Mouse (Mus musculus) brain, adult 2 months (tissue): Measurements from ENCODE around the gene 4930435E12Rik.

Experiments used
- DNase-seq: peaks from one replicate; pipeline ENCODE4 v3.0.0; 2011; ENCODE audit warnings: low read depth, low spot score

Gene 4930435E12Rik

DNA sequence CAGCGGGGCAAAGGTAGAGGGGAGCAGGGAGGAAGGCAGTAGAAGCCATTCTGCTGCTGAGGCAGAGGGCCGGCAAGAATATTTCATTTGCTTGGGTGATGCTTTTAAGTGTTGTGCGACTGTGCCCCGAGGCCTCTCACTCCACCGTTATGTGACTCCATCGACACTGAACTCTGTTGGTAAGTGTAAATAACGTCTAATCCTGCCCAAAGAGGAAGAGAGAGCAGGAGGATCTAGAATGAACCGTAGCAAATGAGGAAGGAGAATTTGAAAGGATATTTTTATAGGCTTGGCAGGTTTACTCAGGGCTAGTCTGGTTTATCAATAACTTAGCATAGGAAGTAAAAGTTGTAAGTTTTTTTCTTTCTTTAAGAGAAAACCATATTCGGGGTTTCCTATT lies 59.0 kb downstream of the 4930435E12Rik start:
- no peak for DNase-seq

DNA sequence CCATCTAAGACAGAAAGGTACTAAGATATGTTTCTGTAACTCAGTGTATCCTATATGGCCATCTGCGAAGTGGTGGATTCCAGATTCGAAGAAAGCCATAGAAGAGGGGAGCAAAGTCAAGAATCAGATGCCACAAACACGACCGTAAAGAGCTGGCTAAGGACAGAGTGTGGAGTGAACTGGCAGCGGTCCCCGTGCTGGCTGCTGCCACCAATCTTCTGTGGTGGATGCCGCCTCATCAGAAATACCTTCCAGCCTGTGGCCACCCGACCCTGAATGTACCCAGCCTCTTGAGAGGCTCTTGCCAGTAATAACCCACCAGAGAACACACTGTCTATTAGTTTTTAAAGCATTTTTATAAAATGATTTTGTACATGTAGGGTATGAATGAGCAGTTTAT lies 60.2 kb downstream of the 4930435E12Rik start:
- no peak for DNase-seq

DNA sequence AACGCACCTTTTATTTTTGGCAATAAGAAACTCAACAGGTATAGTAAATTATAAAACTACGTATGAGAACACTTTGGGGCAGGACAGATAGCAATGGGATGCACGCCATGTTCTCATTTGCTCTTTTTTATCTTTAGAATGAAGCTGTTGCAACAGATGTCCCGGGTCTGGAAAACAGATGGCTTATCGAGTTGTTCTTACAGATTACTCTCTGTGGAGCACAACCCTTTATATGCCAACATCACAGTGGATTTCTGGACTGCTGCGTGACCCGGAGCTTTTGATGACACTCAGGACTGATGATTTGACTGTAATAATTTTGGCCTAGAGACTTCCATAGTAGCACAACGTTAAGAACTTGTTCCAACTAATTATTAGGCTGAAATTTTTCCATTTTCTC lies 60.8 kb downstream of the 4930435E12Rik start:
- peak; percentile 66 for DNase-seq

DNA sequence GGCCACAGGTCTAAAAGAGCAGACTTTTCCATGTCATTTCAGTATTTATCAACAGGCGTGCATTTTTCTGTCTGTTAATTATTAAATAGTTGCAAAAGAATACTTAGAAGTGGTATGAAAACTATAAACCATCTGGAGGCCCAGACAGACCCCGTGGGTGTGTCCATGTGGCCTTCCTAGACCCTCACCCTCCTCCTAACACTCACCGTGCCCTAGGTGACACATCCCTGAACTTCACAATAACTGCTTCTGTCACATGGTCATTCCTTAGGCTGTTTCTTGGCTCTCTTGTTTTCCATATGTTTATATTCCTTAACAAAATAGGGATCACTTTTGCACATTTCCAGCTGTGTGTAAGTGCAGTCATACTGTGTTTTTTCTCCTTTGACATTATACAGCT lies 61.9 kb downstream of the 4930435E12Rik start:
- no peak for DNase-seq

DNA sequence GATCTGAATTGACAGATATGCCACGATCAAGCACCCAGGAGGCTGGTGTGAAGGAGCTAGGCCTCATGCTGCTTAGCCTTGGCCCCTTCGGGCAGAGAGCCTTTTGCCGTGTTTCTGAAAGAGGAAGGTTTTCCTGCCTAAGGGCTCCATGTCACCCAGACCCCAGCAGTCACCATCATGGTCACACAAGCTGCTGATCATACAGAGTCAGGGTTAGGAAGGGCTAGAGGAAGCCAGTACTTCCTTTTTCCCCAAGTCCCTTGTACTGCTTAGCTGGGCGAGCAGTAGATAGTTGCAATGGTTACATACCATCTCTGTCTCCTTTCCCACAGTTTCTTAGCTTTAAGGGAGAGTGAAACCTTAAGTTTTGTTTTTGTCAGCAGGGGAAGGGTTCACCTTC lies 65.0 kb downstream of the 4930435E12Rik start:
- peak; percentile 42 for DNase-seq

DNA sequence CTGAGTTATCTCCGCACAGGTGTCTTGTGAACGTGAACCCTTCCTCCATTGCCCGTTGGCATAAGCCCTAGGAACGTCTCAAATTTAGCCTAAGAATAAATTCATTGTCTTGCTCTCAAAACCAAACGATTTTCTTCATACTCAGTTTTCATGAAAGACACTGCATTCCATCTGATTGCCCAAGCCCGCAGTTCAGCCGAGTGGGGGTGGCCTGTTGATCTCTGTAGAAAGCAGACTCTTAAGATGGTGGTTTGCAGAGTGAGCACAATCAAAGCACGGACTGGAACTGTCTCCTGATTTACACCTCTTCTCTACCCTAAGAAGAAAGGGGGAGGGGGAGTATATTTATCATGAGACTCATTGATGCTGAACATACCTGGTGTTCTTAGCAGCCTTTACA lies 66.1 kb downstream of the 4930435E12Rik start:
- DNase-seq: no peak
